Mouse (Mus musculus): ENCODE measurements around the gene Tex21.
"Not testable (repeated sequence)": the region's sequence is repeated elsewhere in the genome, so short reads cannot be mapped to it uniquely, and the experiment has no call there.

The Tex21 gene

GRCm38 (mm10) chr12:76195912-76196708 lies 50.4 kb downstream of the Tex21 start:
- DNase-seq (ENCODE audit: low spot score) = peak; percentile 96

- DNase-seq (ENCODE audit: low spot score) = no peak
Observed at GRCm38 (mm10) chr12:76194526-76194925, 52.0 kb downstream of the Tex21 start.

- no peak for DNase-seq (ENCODE audit: low spot score)
Observed at GRCm38 (mm10) chr12:76190940-76191339, 55.6 kb downstream of the Tex21 start.

- DNase-seq (ENCODE audit: low spot score) = peak; percentile 65
Observed at GRCm38 (mm10) chr12:76187849-76188248, 58.7 kb downstream of the Tex21 start.

- DNase-seq (ENCODE audit: low spot score) = no peak
Observed at GRCm38 (mm10) chr12:76186473-76186872, 60.1 kb downstream of the Tex21 start.

GRCm38 (mm10) chr12:76185167-76185816 lies 61.3 kb downstream of the Tex21 start:
- no peak for DNase-seq (ENCODE audit: low spot score)

- no peak for DNase-seq (ENCODE audit: low spot score)
Observed at GRCm38 (mm10) chr12:76184271-76184670, 62.3 kb downstream of the Tex21 start.

GRCm38 (mm10) chr12:76182831-76183230 lies 63.7 kb downstream of the Tex21 start:
- DNase-seq (ENCODE audit: low spot score) = no peak

GRCm38 (mm10) chr12:76181471-76181870 lies 65.1 kb downstream of the Tex21 start:
- no peak for DNase-seq (ENCODE audit: low spot score)

- no peak for DNase-seq (ENCODE audit: low spot score)
Observed at GRCm38 (mm10) chr12:76180442-76180841, 66.1 kb downstream of the Tex21 start.

- no peak for DNase-seq (ENCODE audit: low spot score)
Observed at GRCm38 (mm10) chr12:76179527-76179926, 67.0 kb downstream of the Tex21 start.

GRCm38 (mm10) chr12:76179051-76179450 lies 67.5 kb downstream of the Tex21 start:
- DNase-seq (ENCODE audit: low spot score) = no peak

GRCm38 (mm10) chr12:76177864-76178518 lies 68.6 kb downstream of the Tex21 start:
- DNase-seq (ENCODE audit: low spot score) = peak; percentile 90

- peak; percentile 56 for DNase-seq (ENCODE audit: low spot score)
Observed at GRCm38 (mm10) chr12:76177000-76177863, 69.3 kb downstream of the Tex21 start, which contains the start of gene Esr2. Gene Esr2, minus strand, starts transcription at chr12:76177259.

- DNase-seq (ENCODE audit: low spot score) = no peak
Observed at GRCm38 (mm10) chr12:76165641-76166040, 80.9 kb downstream of the Tex21 start.

- not testable (repeated sequence) for DNase-seq (ENCODE audit: low spot score)
Observed at GRCm38 (mm10) chr12:76152389-76152788, 94.2 kb downstream of the Tex21 start.

Measured in testis, postnatal 10 days (tissue).